ENCODE assay signal across 1 mouse cellular context in the genomic region with DNA sequence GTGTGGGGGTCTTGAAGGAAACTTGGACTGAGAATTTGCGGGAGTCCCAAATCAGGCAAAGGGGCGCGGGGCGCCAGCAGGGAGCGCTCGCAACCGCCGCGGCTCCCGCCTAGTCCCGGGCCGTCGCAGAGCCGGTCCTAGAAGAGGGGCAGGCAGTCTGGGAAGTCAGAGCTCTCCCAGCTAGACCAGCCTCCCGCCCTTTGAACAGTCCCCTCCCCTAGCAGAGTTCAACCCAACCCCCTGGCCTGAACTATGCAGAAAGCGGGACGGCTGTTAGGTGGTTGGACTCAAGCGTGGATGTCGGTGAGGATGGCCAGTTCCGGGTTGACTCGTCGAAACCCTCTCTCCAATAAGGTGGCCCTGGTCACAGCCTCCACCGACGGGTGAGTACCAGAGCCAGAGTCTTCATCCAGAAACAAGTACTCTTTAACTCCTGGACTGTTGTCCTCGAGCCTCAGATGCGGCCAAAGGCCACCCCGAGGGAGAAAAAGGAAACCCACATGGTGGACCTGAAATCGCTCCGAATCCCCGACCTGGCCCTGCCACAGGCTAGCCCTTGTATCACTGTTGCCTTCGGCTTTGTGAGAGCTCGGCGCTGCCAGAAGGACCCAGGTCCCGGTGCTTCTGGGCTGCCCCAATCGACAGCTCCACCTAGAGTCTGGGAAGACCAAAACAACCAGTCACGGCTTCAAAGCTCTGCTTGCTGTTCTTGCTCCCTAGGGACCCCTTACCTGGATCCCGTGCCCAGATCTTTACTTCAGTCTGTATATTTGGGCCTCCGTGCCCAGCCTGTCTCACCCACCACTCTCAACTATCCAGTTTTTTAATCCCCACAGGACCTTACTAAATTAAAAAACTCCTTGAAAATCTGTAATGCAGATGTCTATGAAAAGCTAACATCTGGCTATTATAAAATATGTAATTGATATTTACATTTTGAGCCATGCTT.
TF ChIP-seq lines count a peak whose summit lies in the region.

Dhrs4 (plus strand) TSS at position 108 of the 949 bp plus-strand sequence.

TF ChIP-seq in CH12.LX, 34 proteins besides CTCF, POLR2A, EP300 and RAD21:
- TF ChIP-seq ELF1 (IDR thresholded peaks at IDR 0.05; ENCODE audit: low read depth, low read length) (peak; percentile 87), NELFE (IDR thresholded peaks at IDR 0.05; ENCODE audit: low read depth, low read length) (peak; percentile 92), CHD2 (IDR thresholded peaks at IDR 0.05; ENCODE audit: low read length) (peak; percentile 57; the same call in 1 of the 2 replicates), SMC3 (IDR thresholded peaks at IDR 0.05; ENCODE audit: low read depth, low read length) (peak; percentile 51), USF1 (IDR thresholded peaks at IDR 0.05; ENCODE audit: low read depth, low read length) (no peak), MAX (IDR thresholded peaks at IDR 0.05; ENCODE audit: low read length) (peak; percentile 78; the same call in 1 of the 2 replicates), HCFC1 (IDR thresholded peaks at IDR 0.05; ENCODE audit: low read depth, low read length) (peak; percentile 73), BHLHE40 (IDR thresholded peaks at IDR 0.05; ENCODE audit: low read depth, low read length) (peak; percentile 77), TBP (conservative IDR thresholded peaks at IDR 0.05; ENCODE audit: low read depth, low read length) (peak; percentile 87), MXI1 (IDR thresholded peaks at IDR 0.05; ENCODE audit: low read depth, low read length) (no peak; the same call in 1 of the 2 replicates), TCF12 (IDR thresholded peaks at IDR 0.05; ENCODE audit: low read depth, low read length) (peak; percentile 69; the same call in 1 of the 2 replicates), ZMIZ1 (IDR thresholded peaks at IDR 0.05; ENCODE audit: low read depth, low read length) (peak; percentile 88), ZC3H11A (IDR thresholded peaks at IDR 0.05; ENCODE audit: low read depth, low read length) (no peak), KAT2A (IDR thresholded peaks at IDR 0.05; ENCODE audit: insufficient replicate concordance, low read length) (0 out of 2 replicates have a peak, but pooled peaks have one; percentile 52), USF2 (conservative IDR thresholded peaks at IDR 0.05; ENCODE audit: low read depth, low read length) (no peak), NRF1 (IDR thresholded peaks at IDR 0.05; ENCODE audit: low read depth, low read length) (peak; percentile 25; the same call in 1 of the 2 replicates), IRF4 (IDR thresholded peaks at IDR 0.05; ENCODE audit: low read depth, low read length) (peak; percentile 55), MEF2A (IDR thresholded peaks at IDR 0.05; ENCODE audit: borderline replicate concordance, low read depth, low read length) (peak; percentile 12; the same call in 1 of the 2 replicates), E2F4 (IDR thresholded peaks at IDR 0.05; ENCODE audit: insufficient replicate concordance, low read depth, low read length) (0 out of 2 replicates have a peak, but pooled peaks have one; percentile 53), MAZ (IDR thresholded peaks at IDR 0.05; ENCODE audit: low read depth, low read length) (peak; percentile 61; the same call in 1 of the 2 replicates), GABPA (IDR thresholded peaks at IDR 0.05; ENCODE audit: insufficient replicate concordance, low read depth, low read length) (peak; percentile 82), UBTF (IDR thresholded peaks at IDR 0.05; ENCODE audit: low read depth, low read length) (no peak), ETS1 (conservative IDR thresholded peaks at IDR 0.05; ENCODE audit: low read depth, low read length) (0 out of 2 replicates have a peak, but pooled peaks have one; percentile 11), ZNF384 (IDR thresholded peaks at IDR 0.05; ENCODE audit: low read depth, low read length) (no peak), POLR2AphosphoS2 (IDR thresholded peaks at IDR 0.05; ENCODE audit: low read depth, low read length) (peak; percentile 76; the same call in 1 of the 2 replicates), CHD1 (IDR thresholded peaks at IDR 0.05; ENCODE audit: low read depth, low read length) (peak; percentile 82; the same call in 1 of the 2 replicates), SIN3A (IDR thresholded peaks at IDR 0.05; ENCODE audit: low read length) (peak; percentile 65)
TF ChIP-seq in CH12.LX: peak in this region for 21.
